In the genomic region with DNA sequence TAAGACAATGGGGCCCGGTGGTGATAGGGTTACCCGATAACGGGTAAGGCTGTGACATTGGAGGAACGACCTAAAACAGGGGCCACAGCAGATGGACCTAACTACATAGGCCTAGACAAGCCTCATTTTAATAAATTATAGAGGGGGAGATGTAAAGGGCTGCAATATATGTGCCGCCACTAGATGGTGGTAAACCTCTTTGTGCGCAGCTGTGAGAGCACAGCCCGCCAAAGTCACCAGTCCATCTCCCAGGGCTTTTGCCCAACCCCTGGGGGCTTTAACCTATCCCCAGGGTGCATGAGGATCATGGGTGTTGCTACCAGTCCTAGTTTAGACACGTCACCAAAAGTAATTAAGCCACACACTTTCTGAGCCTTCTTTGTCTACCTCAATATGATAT, we compare ENCODE assay signal across 11 mouse cellular contexts. TPM values are rescaled to one million over a fixed set of nuclear protein-coding genes. Genes with fewer than 3 reads are reported as not detected.
A peak's percentile ranks its signal among the peaks of the same experiment; 100 is the strongest.
DNase-seq lines count a peak whose midpoint lies in the region; ATAC-seq and TF ChIP-seq lines count a peak whose summit lies in the region.
"Not testable (repeated sequence)": the region's sequence is repeated elsewhere in the genome, so short reads cannot be mapped to it uniquely, and the experiment has no call there.
"Had no signal": no experiment of that assay in that cellular context is flagged by ENCODE, and none has a peak within 500 bp of the region (broad histone marks: within the 10 kb centered on the region; RNA-seq: fewer than 3 reads in every experiment).

No protein-coding gene starts in this region.

- WGBS in forebrain, embryonic 14.5 days = 17% methylated on average over 8 of the region's 8 CpGs
- WGBS in liver, embryonic 11.5 days = 14% methylated on average over 8 of the region's 8 CpGs

- H3K4me1 ChIP-seq in CH12.LX (ENCODE audit: control insufficient read depth in 1 of 2, insufficient read depth in 2 of 2); bone marrow macrophage, adult 2 months (ENCODE audit: control insufficient read depth, insufficient read depth, low read length); forebrain, embryonic 14.5 days (ENCODE audit: control insufficient read depth, insufficient read depth, low read length); liver, embryonic 11.5 days (replicated peaks; ENCODE audit: control insufficient read depth, insufficient read depth, low read length): not testable (repeated sequence)

- not testable (repeated sequence) for H3K27me3 ChIP-seq in CH12.LX (replicated peaks); forebrain, embryonic 14.5 days (replicated peaks; ENCODE audit: control insufficient read depth, insufficient read depth, low read length); liver, embryonic 11.5 days (replicated peaks; ENCODE audit: control insufficient read depth, insufficient read depth, low read length)

- not testable (repeated sequence) for H3K79me2 ChIP-seq in CH12.LX (replicated peaks; ENCODE audit: control insufficient read depth, extremely low read depth, insufficient read depth, poor library complexity, severe bottlenecking)

- H3K27ac ChIP-seq in CH12.LX (ENCODE audit: insufficient read depth, low read depth); bone marrow macrophage, adult 2 months (ENCODE audit: insufficient read depth, low read depth, low read length); forebrain, embryonic 14.5 days (ENCODE audit: low read depth, low read length); liver, embryonic 11.5 days (ENCODE audit: low read depth, low read length): not testable (repeated sequence)

- not testable (repeated sequence) for H3K9me3 ChIP-seq in CH12.LX (replicated peaks; ENCODE audit: low read length); forebrain, embryonic 14.5 days (replicated peaks; ENCODE audit: control insufficient read depth, low read length); liver, embryonic 11.5 days (ENCODE audit: control insufficient read depth, low read length)

- not testable (repeated sequence) for H3K36me3 ChIP-seq in CH12.LX (replicated peaks in 1 of 2; ENCODE audit: control insufficient read depth in 1 of 2, insufficient read depth in 1 of 2, low read length in 1 of 2); forebrain, embryonic 14.5 days (ENCODE audit: control insufficient read depth, insufficient read depth, low read length); liver, embryonic 11.5 days (ENCODE audit: control insufficient read depth, insufficient read depth, low read length)

- peak; percentile 54 for DNase-seq in CH12.LX (ENCODE audit: extremely low read depth)
- DNase-seq in forebrain, embryonic 14.5 days (ENCODE audit: low spot score) = peak; percentile 62
- DNase-seq in heart, postnatal 4 days = peak; percentile 55
- peak; percentile 40 for DNase-seq in layer of hippocampus, adult 11-12 months (ENCODE audit: low spot score)
- peak; percentile 39 for DNase-seq in liver, embryonic 11.5 days (ENCODE audit: low spot score)
- DNase-seq in neural tube, embryonic 10.5 days (ENCODE audit: extremely low spot score, low spot score) = peak; percentile 47
- DNase-seq in thymus, postnatal 0 days (ENCODE audit: low spot score) = peak; percentile 36

- TF ChIP-seq CTCF in CH12.LX (conservative IDR thresholded peaks at IDR 0.05 in 1 of 2, IDR thresholded peaks at IDR 0.05 in 1 of 2; ENCODE audit: low read depth in 2 of 2, low read length in 2 of 2) = peak; percentile 44 to 67
- peak; percentile 57 for TF ChIP-seq CTCF in bone marrow macrophage, adult 2 months (IDR thresholded peaks at IDR 0.05; ENCODE audit: low read depth, low read length)

- TF ChIP-seq POLR2A in CH12.LX (IDR thresholded peaks at IDR 0.05; ENCODE audit: low read depth, low read length); bone marrow macrophage, adult 2 months (IDR thresholded peaks at IDR 0.05; ENCODE audit: borderline replicate concordance, low read depth, low read length): not testable (repeated sequence)

- not testable (repeated sequence) for H3K4me2 ChIP-seq in CH12.LX (ENCODE audit: insufficient read depth, low read depth, poor library complexity, severe bottlenecking); forebrain, embryonic 14.5 days (ENCODE audit: low read length); liver, embryonic 11.5 days

- in situ Hi-C loops in CH12.LX (cut with MboI; ENCODE audit: low pct_ligation_motif_present, low pct_unique_long_range_greater_than_20kb, low sequenced_read_pairs) = loop anchor here (10.0 kb wide), 1 partner anchor 52 kb away; no protein-coding TSS in a partner anchor

- dilution Hi-C loops in CH12.LX (cut with MboI; ENCODE audit: extremely low pct_ligation_motif_present, extremely low pct_unique_long_range_greater_than_20kb, low sequenced_read_pairs) = not testable (repeated sequence)

- not testable (repeated sequence) for ATAC-seq in forebrain, embryonic 14.5 days; liver, embryonic 11.5 days (replicated peaks; ENCODE audit: low FRiP score)

- TF ChIP-seq RAD21 in CH12.LX (IDR thresholded peaks at IDR 0.05; ENCODE audit: low read depth, low read length) = peak; percentile 55

- TF ChIP-seq EP300 in CH12.LX (IDR thresholded peaks at IDR 0.05; ENCODE audit: low read length) = not testable (repeated sequence)

- H3K4me3 ChIP-seq in CH12.LX (replicated peaks in 1 of 3; ENCODE audit: low read depth in 2 of 3, low read length in 2 of 3, poor library complexity in 1 of 3); bone marrow macrophage, adult 2 months (ENCODE audit: insufficient read depth, low read length); forebrain, embryonic 14.5 days (ENCODE audit: low read depth, low read length); liver, embryonic 11.5 days (ENCODE audit: low read depth, low read length): not testable (repeated sequence)

- H3K9ac ChIP-seq in CH12.LX (ENCODE audit: insufficient read depth, low read depth); forebrain, embryonic 14.5 days (ENCODE audit: low read length); liver, embryonic 11.5 days (ENCODE audit: low read depth, low read length): not testable (repeated sequence)

TF ChIP-seq in CH12.LX, 34 proteins besides CTCF, POLR2A, EP300 and RAD21:
- TF ChIP-seq SMC3 (IDR thresholded peaks at IDR 0.05; ENCODE audit: low read depth, low read length) (peak; percentile 52), E2F4 (IDR thresholded peaks at IDR 0.05; ENCODE audit: insufficient replicate concordance, low read depth, low read length) (0 out of 2 replicates have a peak, but pooled peaks have one; percentile 41)

RNA-seq across cellular contexts. Expression of gene Gm8113, which starts 7.8 kb away (rescaled TPM):
- total RNA-seq in CH12.LX (2012; rRNA removed) = 0.04 and 0.08 TPM in 2 replicates
- total RNA-seq in CH12.LX (2014; rRNA removed) = 0.38 and 0.73 TPM in 2 replicates
- 0.26 and 0.41 TPM in 2 replicates for polyA plus RNA-seq in CH12.LX (2012; ENCODE audit: insufficient read length, low read depth)
- not detected in 2 replicates for polyA plus RNA-seq in bone marrow macrophage, adult 2 months (2012; ENCODE audit: insufficient read depth, insufficient read length, missing spikeins)
- polyA plus RNA-seq in forebrain, embryonic 14.5 days (2014; fragmentation: Nextera tagmentation; extraction: Ambion mirVana) = 6.0 and 6.2 TPM in 2 replicates
- 1 to 10 TPM; 6.1 to 6.4 TPM for total RNA-seq in heart, postnatal 4 days (2021)
- polyA plus RNA-seq in liver, embryonic 11.5 days (2014; fragmentation: Nextera tagmentation; extraction: Ambion mirVana) = 24.1 and 25.5 TPM in 2 replicates
- polyA plus RNA-seq in thymus, postnatal 0 days (2015; fragmentation: Nextera tagmentation; extraction: Ambion mirVana) = 6.5 and 6.6 TPM in 2 replicates

RNA-seq across cellular contexts. Expression of gene Ear10, which starts 9.6 kb away (rescaled TPM):
- total RNA-seq in CH12.LX (2012; rRNA removed) (not detected in 2 replicates), CH12.LX (2014; rRNA removed) (not detected in 2 replicates)
- not detected in 2 replicates for polyA plus RNA-seq in CH12.LX (2012; ENCODE audit: insufficient read length, low read depth)
- not detected in 2 replicates for polyA plus RNA-seq in bone marrow macrophage, adult 2 months (2012; ENCODE audit: insufficient read depth, insufficient read length, missing spikeins)
- not detected in 2 replicates for polyA plus RNA-seq in forebrain, embryonic 14.5 days (2014; fragmentation: Nextera tagmentation; extraction: Ambion mirVana)
- total RNA-seq in heart, postnatal 4 days (2021) = not detected
- polyA plus RNA-seq in liver, embryonic 11.5 days (2014; fragmentation: Nextera tagmentation; extraction: Ambion mirVana) = not detected in 2 replicates
- not detected in 2 replicates for polyA plus RNA-seq in thymus, postnatal 0 days (2015; fragmentation: Nextera tagmentation; extraction: Ambion mirVana)
- total RNA-seq: gastrocnemius, adult 8-10 months had no signal
- polyA plus RNA-seq: intestine, embryonic 16.5 days; urinary bladder, adult 2 months had no signal

RNA-seq across cellular contexts. Expression of gene Ang5, which starts 23.9 kb away (rescaled TPM):
- total RNA-seq in CH12.LX (2012; rRNA removed) (not detected in 2 replicates), CH12.LX (2014; rRNA removed) (not detected in 2 replicates)
- polyA plus RNA-seq in CH12.LX (2012; ENCODE audit: insufficient read length, low read depth) = not detected in 2 replicates
- polyA plus RNA-seq in bone marrow macrophage, adult 2 months (2012; ENCODE audit: insufficient read depth, insufficient read length, missing spikeins) = not detected in 2 replicates
- polyA plus RNA-seq in forebrain, embryonic 14.5 days (2014; fragmentation: Nextera tagmentation; extraction: Ambion mirVana) = not detected in 2 replicates
- total RNA-seq in heart, postnatal 4 days (2021) = not detected
- not detected in 2 replicates for polyA plus RNA-seq in liver, embryonic 11.5 days (2014; fragmentation: Nextera tagmentation; extraction: Ambion mirVana)
- not detected in 2 replicates for polyA plus RNA-seq in thymus, postnatal 0 days (2015; fragmentation: Nextera tagmentation; extraction: Ambion mirVana)
- total RNA-seq: gastrocnemius, adult 8-10 months had no signal
- polyA plus RNA-seq: intestine, embryonic 16.5 days; urinary bladder, adult 2 months had no signal

RNA-seq across cellular contexts. Expression of gene Ear1, which starts 57.7 kb away (rescaled TPM):
- total RNA-seq in CH12.LX (2012; rRNA removed) = not detected in 2 replicates
- not detected in 2 replicates for total RNA-seq in CH12.LX (2014; rRNA removed)
- polyA plus RNA-seq in CH12.LX (2012; ENCODE audit: insufficient read length, low read depth) = not detected in 2 replicates
- polyA plus RNA-seq in bone marrow macrophage, adult 2 months (2012; ENCODE audit: insufficient read depth, insufficient read length, missing spikeins) = not detected in 2 replicates
- polyA plus RNA-seq in forebrain, embryonic 14.5 days (2014; fragmentation: Nextera tagmentation; extraction: Ambion mirVana) = not detected in 2 replicates
- total RNA-seq in heart, postnatal 4 days (2021) = not detected
- 4.4 and 10.1 TPM in 2 replicates for polyA plus RNA-seq in liver, embryonic 11.5 days (2014; fragmentation: Nextera tagmentation; extraction: Ambion mirVana)
- 0.87 and 1.4 TPM in 2 replicates for polyA plus RNA-seq in thymus, postnatal 0 days (2015; fragmentation: Nextera tagmentation; extraction: Ambion mirVana)
- total RNA-seq: gastrocnemius, adult 8-10 months had no signal
- polyA plus RNA-seq: intestine, embryonic 16.5 days had no signal
